Mouse (Mus musculus) heart, postnatal 36 days (tissue): ENCODE data around the gene Cit. TPM values are rescaled to one million over a fixed set of nuclear protein-coding genes. Genes with fewer than 3 reads are reported as not detected.
"Not testable (repeated sequence)": the region's sequence is repeated elsewhere in the genome, so short reads cannot be mapped to it uniquely, and the experiment has no call there.

Experiments used
- DNase-seq, 2 experiments: peaks; one replicate each; pipeline ENCODE4 v3.0.0; 2021 to 2022
- intact Hi-C: fragments of 180-260 bp; cut with DNase I; formaldehyde crosslinking; loops from one replicate; pipeline ENCODE4 v1.15.1; 2025
- total RNA-seq, 2 experiments: library from RNA; stranded (reverse); gene quantifications; 2 replicates each; pipeline ENCODE4 v1.2.3; 2021

Cit gene
- total RNA-seq, result 1 to 10 TPM; 1.7 to 2.2 TPM

DNA sequence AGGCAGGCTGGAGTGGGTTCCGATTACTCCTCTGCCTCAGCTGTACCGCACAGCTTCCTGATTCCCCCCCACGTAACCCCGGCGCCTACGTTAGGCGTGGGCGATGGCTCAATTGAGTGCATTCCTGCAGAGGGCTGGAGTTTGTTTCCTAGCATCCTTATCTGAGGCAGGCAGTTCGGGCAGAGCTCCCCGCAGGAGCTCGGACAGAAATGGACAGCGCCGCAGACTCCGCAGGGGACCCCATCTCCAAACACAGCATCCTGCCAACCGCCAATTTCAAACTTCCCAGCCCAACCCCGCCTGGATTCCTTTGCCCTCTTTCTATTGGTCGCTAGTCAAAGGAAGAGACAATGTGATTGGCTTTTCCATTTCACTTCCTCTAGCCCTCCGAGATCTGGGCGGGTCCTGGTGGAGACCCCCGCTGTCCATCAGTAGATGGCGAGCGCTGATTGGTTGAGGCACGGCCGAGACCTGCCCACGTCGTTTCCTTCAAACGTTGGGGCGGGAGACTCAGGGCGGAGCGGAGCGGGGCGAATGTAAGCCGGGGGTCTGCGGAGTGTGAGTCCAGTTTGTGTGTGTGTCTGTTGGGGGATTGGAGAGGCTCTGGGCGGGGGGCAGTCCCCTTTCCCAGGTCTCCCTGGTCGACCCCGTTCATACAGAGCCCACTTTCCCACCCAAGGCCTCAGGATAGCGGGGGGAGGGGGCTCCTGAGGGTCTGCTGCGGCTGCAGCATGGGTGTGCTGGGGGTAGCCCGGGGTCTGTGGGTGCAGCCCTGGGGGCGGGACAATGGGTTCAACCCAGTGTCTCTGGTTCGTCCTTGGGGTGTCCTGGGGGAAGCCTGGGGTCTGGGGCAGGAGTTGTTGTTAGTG is at the start of gene Cit:
TSS of gene Cit (plus strand) at position 513 of the 869 bp plus-strand sequence.
- intact Hi-C loops, result loop anchor here (5.0 kb wide), 1 partner anchor 172 kb away; no protein-coding TSS in a partner anchor
- DNase-seq, result peak; percentile 88 to 91

DNA sequence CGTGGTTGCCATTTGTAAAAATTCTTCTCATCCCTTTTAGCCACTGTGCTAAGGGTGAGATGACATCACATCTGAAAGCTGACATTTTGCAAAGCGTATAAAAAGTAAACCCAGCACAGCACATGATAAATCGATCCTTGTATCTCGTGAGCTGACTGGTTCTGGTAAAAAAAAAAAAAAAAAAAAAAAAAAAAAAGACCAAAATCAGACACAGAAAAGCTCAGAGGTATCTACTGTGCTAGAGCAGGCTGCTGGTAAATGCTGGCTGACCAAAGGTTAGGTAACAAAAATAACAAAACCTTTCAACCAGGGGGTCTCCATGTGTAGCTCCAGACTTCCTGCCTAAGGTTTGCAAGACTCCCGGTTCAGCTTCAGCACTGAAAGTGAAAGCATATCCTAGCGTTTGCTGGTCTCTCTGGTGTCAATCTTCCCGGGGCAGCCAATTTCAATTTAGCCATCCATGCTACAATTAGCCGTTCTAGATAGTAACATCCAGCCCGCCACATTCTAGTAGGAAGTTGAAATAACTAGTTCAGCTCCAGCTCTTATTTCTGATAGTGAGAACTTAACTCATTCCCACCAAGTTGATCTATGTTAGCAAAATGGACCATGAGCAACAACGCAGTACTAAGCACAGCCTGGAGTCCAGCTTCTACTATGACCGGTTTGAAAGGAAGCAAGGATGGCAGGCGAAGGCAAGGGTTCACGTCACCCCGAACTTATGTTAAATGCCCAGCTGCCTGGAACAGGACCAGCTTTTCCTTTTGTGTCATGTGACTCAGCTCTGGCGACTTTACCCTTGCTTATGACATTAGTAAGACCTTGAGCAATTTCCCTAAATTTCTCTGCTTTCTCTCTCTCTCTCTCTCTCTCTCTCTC is 45.8 kb upstream of the Cit start:
- intact Hi-C loops, result no loop called here
- peak; percentile 6 for DNase-seq

DNA sequence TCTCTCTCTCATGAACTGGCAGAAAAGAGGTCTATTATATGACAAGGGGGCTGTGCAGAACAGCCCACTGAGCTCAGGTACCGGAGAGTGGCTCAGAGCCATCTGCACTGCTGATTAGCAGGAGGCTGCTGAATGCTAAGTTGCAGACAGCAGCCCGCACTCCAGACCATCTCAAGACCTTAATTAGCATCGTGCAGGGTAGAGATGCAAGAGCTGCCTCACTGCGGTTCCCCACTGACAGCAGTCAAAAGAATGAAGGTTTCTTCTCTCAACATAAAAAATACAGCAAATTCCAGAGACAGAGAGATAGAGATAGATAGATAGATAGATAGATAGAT is 45.2 kb upstream of the Cit start:
- DNase-seq, result no peak
- intact Hi-C loops, result no loop called here

DNA sequence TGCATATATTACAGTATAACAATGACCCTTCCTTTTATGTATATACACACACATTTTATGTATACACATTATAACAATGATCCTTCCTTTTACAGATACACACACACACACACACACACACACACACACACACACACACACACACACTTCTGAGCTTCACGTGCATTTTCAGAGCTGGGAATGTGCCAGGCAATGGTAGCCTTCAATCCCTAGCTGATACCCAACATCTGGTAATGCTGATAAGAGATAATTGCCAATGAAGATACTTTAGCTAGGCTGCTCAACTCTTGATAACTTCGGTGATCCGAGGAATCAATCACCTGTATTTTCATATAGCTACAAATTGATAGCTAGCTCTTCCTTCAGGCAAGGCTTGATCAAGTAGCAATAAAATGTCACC is 32.8 kb upstream of the Cit start:
- DNase-seq, result no peak
- intact Hi-C loops, result no loop called here

- intact Hi-C loops, result no loop called here
Observed at GRCm38 (mm10) chr5:115817022-115817421, 28.1 kb upstream of the Cit start.

DNA sequence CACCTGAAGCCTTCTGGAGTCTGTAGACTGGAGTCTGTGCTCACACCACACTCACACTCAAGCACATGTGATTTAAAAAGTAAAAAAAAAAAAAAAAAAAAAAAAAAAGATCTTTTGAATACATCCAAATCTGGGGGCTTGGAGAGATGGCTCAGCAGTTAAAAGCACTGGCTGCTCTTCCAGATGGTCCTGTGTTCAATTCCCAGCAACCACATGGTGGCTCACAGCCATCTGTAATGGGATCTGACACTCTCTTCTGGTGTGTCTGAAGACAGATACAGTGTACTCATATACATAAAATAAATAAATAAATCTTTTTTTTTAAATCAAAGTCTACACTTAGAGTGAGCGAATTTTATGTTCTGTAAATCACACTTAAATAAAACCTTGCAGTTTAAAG is 27.4 kb upstream of the Cit start:
- intact Hi-C loops, DNase-seq: not testable (repeated sequence)

More at GRCm38 (mm10) chr5:115817022-115817421, 28.1 kb upstream of the Cit start:
- DNase-seq, result no peak

DNA sequence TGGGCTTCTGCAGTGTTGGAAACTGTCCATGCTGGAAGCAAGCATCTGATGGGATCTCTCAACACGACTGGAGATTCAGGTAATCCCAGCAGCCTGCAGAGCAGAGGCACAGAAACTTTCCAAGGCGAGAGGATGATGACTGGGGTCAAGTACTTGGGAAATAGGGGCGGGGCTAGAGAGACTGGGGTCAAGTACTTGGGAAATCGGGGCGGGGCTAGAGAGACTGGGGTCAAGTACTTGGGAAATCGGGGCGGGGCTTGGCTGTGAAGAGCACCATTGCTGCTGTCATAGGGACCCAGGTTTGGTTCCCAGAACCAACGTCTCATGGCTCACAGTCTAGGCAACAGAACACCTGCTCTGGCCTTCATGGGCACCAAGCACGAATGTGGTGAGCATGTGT is 25.1 kb upstream of the Cit start:
- intact Hi-C loops, result no loop called here

GRCm38 (mm10) chr5:115821200-115821599 is 23.9 kb upstream of the Cit start:
- no peak for DNase-seq
- intact Hi-C loops, result no loop called here

More for the DNA sequence above, 25.1 kb upstream of the Cit start:
- DNase-seq, result no peak

GRCm38 (mm10) chr5:115821910-115822309 is 23.2 kb upstream of the Cit start:
- DNase-seq, result no peak

GRCm38 (mm10) chr5:115832754-115833153 is 12.3 kb upstream of the Cit start:
- no peak for DNase-seq

More at GRCm38 (mm10) chr5:115821910-115822309, 23.2 kb upstream of the Cit start:
- intact Hi-C loops, result no loop called here

GRCm38 (mm10) chr5:115833806-115834205 is 11.3 kb upstream of the Cit start:
- DNase-seq, intact Hi-C loops: not testable (repeated sequence)

More at GRCm38 (mm10) chr5:115832754-115833153, 12.3 kb upstream of the Cit start:
- intact Hi-C loops, result no loop called here

GRCm38 (mm10) chr5:115835291-115835690 is 9.8 kb upstream of the Cit start:
- intact Hi-C loops, result no loop called here
- DNase-seq, result no peak

GRCm38 (mm10) chr5:115838059-115838458 is 7.0 kb upstream of the Cit start:
- DNase-seq, result no peak
- intact Hi-C loops, result no loop called here

DNA sequence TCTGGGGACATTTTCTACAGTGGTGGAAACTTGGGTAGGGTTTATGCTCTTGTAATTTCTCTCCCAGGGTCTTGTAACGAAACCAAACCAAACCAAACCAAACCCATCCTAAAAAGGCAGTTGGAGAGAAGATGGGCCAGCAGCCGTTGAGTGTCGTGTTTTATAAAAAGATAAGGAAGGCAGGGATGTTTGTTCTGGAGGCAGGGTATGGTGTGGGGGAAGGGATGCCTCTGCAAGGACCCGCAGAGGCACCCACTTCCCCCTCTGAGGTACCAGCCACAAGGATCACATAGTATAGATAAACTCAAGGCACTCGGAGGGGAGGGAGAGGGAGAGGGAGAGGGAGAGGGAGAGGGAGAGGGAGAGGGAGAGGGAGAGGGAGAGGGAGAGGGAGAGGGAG is 4.6 kb upstream of the Cit start:
- DNase-seq, result no peak
- intact Hi-C loops, result no loop called here

- DNase-seq, result no peak
- intact Hi-C loops, result no loop called here
Observed at GRCm38 (mm10) chr5:115840946-115841775, 3.9 kb upstream of the Cit start.

- no peak for DNase-seq
- intact Hi-C loops, result no loop called here
Observed at GRCm38 (mm10) chr5:115844368-115844765, 711 bp upstream of the Cit start.

DNA sequence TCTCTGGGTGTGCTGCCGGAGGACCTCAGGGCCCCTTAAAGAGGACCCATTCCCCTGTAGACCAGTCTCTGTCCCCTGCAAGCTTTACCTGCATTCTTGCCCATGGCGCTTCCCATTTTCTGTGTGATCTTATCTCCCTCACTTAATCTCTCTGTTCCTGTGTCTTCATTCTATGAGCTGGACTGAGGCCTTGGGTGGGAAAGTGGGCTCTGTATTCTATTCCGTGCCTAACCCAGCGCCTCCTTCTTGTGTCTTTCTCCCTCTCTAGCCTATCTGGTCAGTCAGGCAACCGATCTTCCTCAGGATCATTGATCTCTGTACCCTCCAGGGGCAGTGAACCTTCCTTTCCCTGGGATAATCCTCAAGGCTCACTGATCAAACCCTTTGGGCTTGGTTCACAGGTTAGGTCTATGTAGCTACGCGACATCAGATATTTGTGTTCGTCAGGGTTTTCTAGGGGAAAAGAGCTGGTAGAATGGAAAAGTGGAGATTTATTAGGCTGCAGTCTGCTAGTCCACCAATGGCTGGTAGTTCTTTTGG is 627 bp downstream of the Cit start:
- no peak for DNase-seq
- intact Hi-C loops, result loop anchor here (5.0 kb wide), 1 partner anchor 172 kb away; no protein-coding TSS in a partner anchor

DNA sequence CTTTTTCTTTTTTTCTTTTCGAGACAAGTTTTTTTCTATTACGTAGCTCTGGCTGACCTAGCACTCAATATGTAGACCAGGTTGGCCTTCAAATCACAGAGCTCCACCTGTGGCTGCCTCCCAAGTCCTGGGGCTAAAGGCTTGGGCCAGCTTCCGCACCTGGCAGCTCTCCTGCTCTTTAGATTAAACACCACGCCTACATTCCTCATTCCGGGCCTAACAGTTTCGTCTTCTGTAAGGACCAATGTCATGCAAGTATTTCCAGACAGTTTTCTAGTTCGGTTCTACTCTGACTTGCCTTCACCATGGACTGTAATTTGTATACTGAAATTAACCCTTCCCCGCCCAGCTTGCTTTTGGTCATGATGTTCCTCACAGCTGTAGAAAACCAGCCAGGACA is 2.1 kb downstream of the Cit start:
- no peak for DNase-seq
- intact Hi-C loops, result loop anchor here (5.0 kb wide), 1 partner anchor 170 kb away; no protein-coding TSS in a partner anchor

- DNase-seq, result no peak
- intact Hi-C loops, result loop anchor here (5.0 kb wide), 1 partner anchor 169 kb away; no protein-coding TSS in a partner anchor
Observed at GRCm38 (mm10) chr5:115848463-115848862, 3.4 kb downstream of the Cit start.

DNA sequence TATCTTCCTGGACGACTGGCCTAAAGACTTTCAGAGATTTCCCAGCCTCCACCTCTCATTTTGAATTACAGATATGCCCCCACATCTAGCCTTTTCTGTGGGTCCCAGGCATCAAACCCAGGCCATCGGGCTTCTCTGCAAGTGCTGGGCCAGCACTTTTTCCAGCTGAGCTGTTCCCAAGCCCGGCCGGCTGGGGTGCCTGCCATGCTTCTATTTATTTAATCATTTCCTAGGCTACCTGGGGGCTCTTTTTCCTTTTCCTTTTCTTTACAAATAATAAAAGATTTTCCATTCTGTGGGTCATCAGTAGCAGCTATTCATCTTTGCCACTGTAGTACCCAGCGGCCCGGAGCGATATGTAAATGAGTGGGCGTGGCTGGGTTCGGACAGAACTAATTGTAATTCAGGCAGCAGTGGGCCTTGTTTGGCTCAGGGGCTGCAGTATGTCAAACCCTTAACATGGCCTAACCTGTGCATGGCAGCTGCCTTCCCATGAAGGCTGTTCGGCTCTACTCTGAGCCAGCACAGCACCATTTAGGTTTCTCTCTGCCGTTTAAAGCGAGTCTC is 4.3 kb downstream of the Cit start:
- intact Hi-C loops, result loop anchor here (5.0 kb wide), 1 partner anchor 168 kb away; no protein-coding TSS in a partner anchor

More for the DNA sequence above, 4.3 kb downstream of the Cit start:
- DNase-seq, result no peak
